Mouse (Mus musculus): ENCODE results near the gene Prss36. TPM values are rescaled to one million over a fixed set of nuclear protein-coding genes. Genes with fewer than 3 reads are reported as not detected.
A peak's percentile ranks its signal among the peaks of the same experiment; 100 is the strongest.

Gene Prss36
- polyA plus RNA-seq, 1 experiment, result 2.6 TPM

- TF ChIP-seq CTCF (IDR thresholded peaks at IDR 0.05; ENCODE audit: extremely low read depth, insufficient read length, insufficient replicate concordance, low read depth, low read length), result no peak
- TF ChIP-seq POLR2A (IDR thresholded peaks at IDR 0.05; ENCODE audit: low read depth, low read length), result no peak
- no peak overlapping the region for H3K27ac ChIP-seq (ENCODE audit: insufficient read depth, low read depth, low read length)
Measured at GRCm38 (mm10) chr7:127932273-127933031, 14.1 kb downstream of the Prss36 start.

GRCm38 (mm10) chr7:127931351-127932135 is 15.0 kb downstream of the Prss36 start:
- no peak for TF ChIP-seq POLR2A (IDR thresholded peaks at IDR 0.05; ENCODE audit: low read depth, low read length)
- no peak for TF ChIP-seq CTCF (IDR thresholded peaks at IDR 0.05; ENCODE audit: extremely low read depth, insufficient read length, insufficient replicate concordance, low read depth, low read length)
- H3K27me3 ChIP-seq (ENCODE audit: control insufficient read depth, insufficient read depth, low read length), result no peaks in the 10 kb centered on the region
- peaks cover 29% of the 10 kb centered on the region for H3K4me1 ChIP-seq (ENCODE audit: control insufficient read depth, insufficient read depth, insufficient read length, low read length)
- WGBS, result 25% methylated on average over 13 of the region's 13 CpGs
- no peak overlapping the region; the same call in 1 of the 2 replicates for H3K27ac ChIP-seq (ENCODE audit: insufficient read depth, low read depth, low read length)
- H3K36me3 ChIP-seq (ENCODE audit: control insufficient read depth, insufficient read depth, low read length), result 0 out of 2 replicates have a peak, but pooled peaks cover 2% of the 10 kb centered on the region
- H3K4me3 ChIP-seq (ENCODE audit: low read depth, low read length), result no peak overlapping the region

More at GRCm38 (mm10) chr7:127932273-127933031, 14.1 kb downstream of the Prss36 start:
- Histone ChIP-seq H3K36me3 (ENCODE audit: control insufficient read depth, insufficient read depth, low read length) (no peaks in the 10 kb centered on the region), H3K4me1 (ENCODE audit: control insufficient read depth, insufficient read depth, insufficient read length, low read length) (peaks cover 20% of the 10 kb centered on the region), H3K27me3 (ENCODE audit: control insufficient read depth, insufficient read depth, low read length) (no peaks in the 10 kb centered on the region), H3K4me3 (ENCODE audit: low read depth, low read length) (no peak overlapping the region)
- 24% methylated on average over 13 of the region's 13 CpGs for WGBS

- WGBS, result 31% methylated on average over 5 of the region's 5 CpGs
- no peak for TF ChIP-seq POLR2A (IDR thresholded peaks at IDR 0.05; ENCODE audit: low read depth, low read length)
- H3K4me3 ChIP-seq (ENCODE audit: low read depth, low read length), result no peak overlapping the region
- H3K27me3 ChIP-seq (ENCODE audit: control insufficient read depth, insufficient read depth, low read length), result no peaks in the 10 kb centered on the region
- H3K27ac ChIP-seq (ENCODE audit: insufficient read depth, low read depth, low read length), result 0 out of 2 replicates have a peak overlapping the region, but pooled peaks have one; percentile 3
- peaks cover 10% of the 10 kb centered on the region for H3K36me3 ChIP-seq (ENCODE audit: control insufficient read depth, insufficient read depth, low read length)
- H3K4me1 ChIP-seq (ENCODE audit: control insufficient read depth, insufficient read depth, insufficient read length, low read length), result peaks cover 31% of the 10 kb centered on the region
Measured at GRCm38 (mm10) chr7:127930636-127931035, 15.9 kb downstream of the Prss36 start.

DNA sequence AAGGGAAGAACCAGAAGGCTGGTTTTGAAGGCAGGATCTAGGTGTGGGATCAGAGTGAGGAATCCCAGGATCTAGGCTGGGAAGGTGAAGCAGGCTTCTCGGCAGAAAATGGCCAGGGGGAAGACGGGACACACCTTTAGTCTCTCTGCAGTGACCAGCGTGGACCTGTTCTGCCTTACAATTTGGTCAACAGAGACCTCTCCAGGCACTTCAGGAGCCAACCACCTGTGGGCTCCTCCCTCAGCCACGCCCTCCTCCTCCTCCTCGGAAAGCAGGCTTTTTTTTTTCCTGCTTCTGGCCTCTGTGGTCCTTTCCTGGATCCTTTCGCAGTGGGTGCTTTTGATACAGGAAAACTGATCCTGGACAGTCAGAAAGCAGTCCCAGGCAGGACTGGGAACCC is 16.6 kb downstream of the Prss36 start, which contains the start of gene Prss8:
Gene Prss8 (minus strand): TSS at position 182 of the 400 bp plus-strand sequence.
- Histone ChIP-seq H3K4me3 (ENCODE audit: low read depth, low read length) (peak within 1 kb of the TSS; percentile 83), H3K27ac (ENCODE audit: insufficient read depth, low read depth, low read length) (peak within 1 kb of the TSS; percentile 29), H3K36me3 (ENCODE audit: control insufficient read depth, insufficient read depth, low read length) (peaks cover 10% of the 10 kb centered on the region), H3K4me1 (ENCODE audit: control insufficient read depth, insufficient read depth, insufficient read length, low read length) (peaks cover 34% of the 10 kb centered on the region), H3K27me3 (ENCODE audit: control insufficient read depth, insufficient read depth, low read length) (no peaks in the 10 kb centered on the region)
- TF ChIP-seq CTCF (IDR thresholded peaks at IDR 0.05; ENCODE audit: extremely low read depth, insufficient read length, insufficient replicate concordance, low read depth, low read length) (no peak), POLR2A (IDR thresholded peaks at IDR 0.05; ENCODE audit: low read depth, low read length) (peak; percentile 74; the same call in 1 of the 2 replicates)
- WGBS, result 11% methylated on average over 6 of the region's 6 CpGs

DNA sequence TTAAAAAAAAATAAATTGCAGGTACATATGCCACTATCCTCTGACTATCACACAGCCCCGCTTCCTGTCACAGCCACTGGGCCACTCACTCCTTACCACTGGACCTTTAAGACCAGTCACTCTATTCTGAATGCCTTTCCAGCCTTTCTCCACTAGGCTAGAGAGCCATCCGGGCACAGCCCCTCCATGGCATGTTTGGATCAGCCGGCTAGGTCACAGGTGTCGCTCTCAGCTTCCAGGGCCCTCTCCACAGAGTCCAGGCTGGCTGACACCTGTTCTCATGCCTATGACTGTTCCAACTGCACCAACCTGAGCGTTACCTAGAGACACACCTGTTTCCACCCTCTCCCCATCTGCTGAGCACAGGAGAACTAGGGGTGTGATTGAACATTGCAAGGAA is 17.9 kb downstream of the Prss36 start:
- no peaks in the 10 kb centered on the region for H3K27me3 ChIP-seq (ENCODE audit: control insufficient read depth, insufficient read depth, low read length)
- H3K36me3 ChIP-seq (ENCODE audit: control insufficient read depth, insufficient read depth, low read length), result peaks cover 15% of the 10 kb centered on the region
- peaks cover 39% of the 10 kb centered on the region for H3K4me1 ChIP-seq (ENCODE audit: control insufficient read depth, insufficient read depth, insufficient read length, low read length)
- WGBS, result 18% methylated on average over 5 of the region's 5 CpGs
- peak overlapping the region; percentile 29 for H3K27ac ChIP-seq (ENCODE audit: insufficient read depth, low read depth, low read length)
- TF ChIP-seq POLR2A (IDR thresholded peaks at IDR 0.05; ENCODE audit: low read depth, low read length) (no peak), CTCF (IDR thresholded peaks at IDR 0.05; ENCODE audit: extremely low read depth, insufficient read length, insufficient replicate concordance, low read depth, low read length) (peak; percentile 23; the same call in 1 of the 2 replicates)
- H3K4me3 ChIP-seq (ENCODE audit: low read depth, low read length), result peak overlapping the region; percentile 83

DNA sequence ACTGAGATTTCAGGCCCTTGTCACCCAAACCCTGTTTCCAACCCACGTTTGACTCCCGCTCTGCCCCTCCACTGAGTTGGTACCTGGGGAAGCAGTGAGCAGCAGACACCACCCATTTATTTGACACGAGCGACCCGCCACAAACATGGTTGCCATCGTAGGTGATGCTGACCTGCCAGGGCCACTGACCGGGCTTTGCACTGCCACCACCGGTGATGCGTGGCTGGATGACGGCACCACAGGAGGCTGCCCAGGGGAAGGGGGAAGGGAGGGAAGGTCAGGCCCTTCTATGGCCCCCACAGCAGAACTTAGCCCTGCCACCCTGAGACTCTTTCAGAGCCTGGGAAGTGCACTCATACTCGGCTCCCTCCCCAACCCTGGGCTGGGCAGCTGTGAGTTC is 18.8 kb downstream of the Prss36 start:
- 86% methylated on average over 11 of the region's 11 CpGs for WGBS
- Histone ChIP-seq H3K4me1 (ENCODE audit: control insufficient read depth, insufficient read depth, insufficient read length, low read length) (peaks cover 44% of the 10 kb centered on the region), H3K27ac (ENCODE audit: insufficient read depth, low read depth, low read length) (no peak overlapping the region)

DNA sequence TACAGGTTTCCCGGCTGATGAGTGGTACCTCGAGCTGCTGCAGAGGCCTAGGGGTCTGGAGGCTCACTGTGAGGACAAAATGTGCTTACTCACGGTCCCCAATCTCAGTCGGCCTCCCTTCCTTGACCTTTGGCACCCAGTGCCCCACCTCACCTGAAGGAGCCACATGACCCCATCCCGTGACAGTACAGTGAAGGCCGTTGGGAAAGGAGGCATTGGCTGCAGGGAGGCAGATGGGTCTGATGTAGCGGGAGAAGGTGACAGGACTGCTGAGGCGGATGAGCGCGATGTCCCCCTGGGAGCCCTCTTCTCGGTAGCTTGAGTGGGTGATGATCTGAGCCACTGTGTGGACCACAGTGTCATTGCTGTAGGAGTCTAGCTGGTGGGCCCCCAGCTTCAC is 19.7 kb downstream of the Prss36 start:
- Histone ChIP-seq H3K27ac (ENCODE audit: insufficient read depth, low read depth, low read length) (peak overlapping the region; percentile 48), H3K4me3 (ENCODE audit: low read depth, low read length) (peak overlapping the region; percentile 12; the same call in 1 of the 2 replicates), H3K4me1 (ENCODE audit: control insufficient read depth, insufficient read depth, insufficient read length, low read length) (peaks cover 51% of the 10 kb centered on the region), H3K27me3 (ENCODE audit: control insufficient read depth, insufficient read depth, low read length) (no peaks in the 10 kb centered on the region), H3K36me3 (ENCODE audit: control insufficient read depth, insufficient read depth, low read length) (peaks cover 15% of the 10 kb centered on the region)
- TF ChIP-seq CTCF (IDR thresholded peaks at IDR 0.05; ENCODE audit: extremely low read depth, insufficient read length, insufficient replicate concordance, low read depth, low read length) (no peak), POLR2A (IDR thresholded peaks at IDR 0.05; ENCODE audit: low read depth, low read length) (no peak)
- WGBS, result 53% methylated on average over 11 of the region's 11 CpGs

More for the DNA sequence above, 18.8 kb downstream of the Prss36 start:
- no peak for TF ChIP-seq POLR2A (IDR thresholded peaks at IDR 0.05; ENCODE audit: low read depth, low read length)
- TF ChIP-seq CTCF (IDR thresholded peaks at IDR 0.05; ENCODE audit: extremely low read depth, insufficient read length, insufficient replicate concordance, low read depth, low read length), result no peak
- Histone ChIP-seq H3K36me3 (ENCODE audit: control insufficient read depth, insufficient read depth, low read length) (peaks cover 15% of the 10 kb centered on the region), H3K4me3 (ENCODE audit: low read depth, low read length) (no peak overlapping the region), H3K27me3 (ENCODE audit: control insufficient read depth, insufficient read depth, low read length) (no peaks in the 10 kb centered on the region)
